Mouse (Mus musculus) liver, embryonic 14.5 days (tissue): ENCODE results near the gene Mef2a. TPM values are rescaled to one million over a fixed set of nuclear protein-coding genes. Genes with fewer than 3 reads are reported as not detected.

Experiments
- ATAC-seq: fragments of 200-750 bp; cut with Nextera tagmentation; 2 replicates; pipeline ENCODE4 v1.8.0; 2017; ENCODE audit warnings: moderate number of reproducible peaks, mild to moderate bottlenecking, moderate library complexity; ENCODE audit not compliant: insufficient read depth
- DNase-seq, 3 experiments: peaks; one replicate each; pipeline ENCODE4 v3.0.0-alpha.2; 2012 to 2013; ENCODE audit warnings: low read depth in 3 of 3, low spot score in 3 of 3
- H3K27ac ChIP-seq: fragments of 300-500 bp; sonication (generic); 2 replicates; pipeline ENCODE4 v1.5.1; 2014; ENCODE audit warnings: moderate library complexity, mild to moderate bottlenecking, control low read depth, inconsistent platforms
- H3K27me3 ChIP-seq: fragments of 300-500 bp; sonication (generic); 2 replicates; pipeline ENCODE4 v1.6.1; 2014; ENCODE audit warnings: mild to moderate bottlenecking, low read length, moderate library complexity; ENCODE audit not compliant: control insufficient read depth, insufficient read depth
- H3K36me3 ChIP-seq: fragments of 300-500 bp; sonication (generic); replicated peaks from 2 replicates; pipeline ENCODE4 v1.6.1; 2014; ENCODE audit warnings: low read depth; ENCODE audit not compliant: control insufficient read depth, insufficient read depth
- H3K4me1 ChIP-seq, 2 experiments: fragments of 200-500 bp in 1 of 2; fragments of 300-500 bp in 1 of 2; sonication (generic) in 1 of 2; replicated peaks; 2 replicates each; pipeline ENCODE4 v1.6.1; 2012 to 2014; ENCODE audit warnings: antibody characterized with exemption in 1 of 2, inconsistent platforms in 1 of 2, low read length in 1 of 2; ENCODE audit not compliant: control insufficient read depth in 2 of 2, insufficient read depth in 2 of 2
- H3K4me2 ChIP-seq: fragments of 300-500 bp; sonication (generic); 2 replicates; pipeline ENCODE4 v1.6.1; 2014; ENCODE audit warnings: low read depth, mild to moderate bottlenecking, control low read depth, moderate library complexity
- H3K4me3 ChIP-seq, 2 experiments: fragments of 200-500 bp in 1 of 2; fragments of 300-500 bp in 1 of 2; sonication (generic) in 1 of 2; 2 replicates each; pipeline ENCODE4 v1.5.1; 2012 to 2014; ENCODE audit warnings: low read depth in 2 of 2, low read length in 2 of 2, mild to moderate bottlenecking in 2 of 2, control low read depth in 1 of 2, inconsistent platforms in 1 of 2, moderate library complexity in 1 of 2; ENCODE audit not compliant: insufficient read depth in 1 of 2
- H3K9ac ChIP-seq: fragments of 300-500 bp; sonication (generic); replicated peaks from 2 replicates; pipeline ENCODE4 v1.6.1; 2014; ENCODE audit warnings: mild to moderate bottlenecking, control low read depth, moderate library complexity
- H3K9me3 ChIP-seq: fragments of 300-500 bp; sonication (generic); 2 replicates; pipeline ENCODE4 v1.6.1; 2016; ENCODE audit warnings: low read length, mixed read lengths; ENCODE audit not compliant: control insufficient read depth
- CTCF ChIP-seq: IDR thresholded peaks from 2 replicates; pipeline ENCODE4 v1.5.1; 2016; ENCODE audit warnings: antibody characterized with exemption, low read depth, control low read depth
- EP300 ChIP-seq: IDR thresholded peaks from 2 replicates; pipeline ENCODE4 v1.6.1; 2016; ENCODE audit warnings: antibody characterized with exemption, low read depth
- WGBS: fragments of 180-500 bp; shearing (Covaris S2); extraction: QIAGEN DNeasy Blood & Tissue Kit; methylation state at CpG from one replicate; pipeline ENCODE4 v1.1.7; 2014; ENCODE audit not compliant: insufficient replicate concordance; 5-methylcytosine and 5-hydroxymethylcytosine counted together
- polyA plus RNA-seq, 2 experiments: library from polyadenylated mRNA; depleted of rRNA in 1 of 2; stranded (reverse) in 1 of 2; unstranded in 1 of 2; fragments of >200 nt; fragmentation: Nextera tagmentation in 1 of 2; extraction: Ambion mirVana in 1 of 2; gene quantifications; 2 replicates each; pipeline versions ENCODE4 v1.2.1 to v1.2.3; 2012 to 2014

Mef2a gene
- polyA plus RNA-seq, 2 experiments = 5.2 to 8.6 TPM

DNA sequence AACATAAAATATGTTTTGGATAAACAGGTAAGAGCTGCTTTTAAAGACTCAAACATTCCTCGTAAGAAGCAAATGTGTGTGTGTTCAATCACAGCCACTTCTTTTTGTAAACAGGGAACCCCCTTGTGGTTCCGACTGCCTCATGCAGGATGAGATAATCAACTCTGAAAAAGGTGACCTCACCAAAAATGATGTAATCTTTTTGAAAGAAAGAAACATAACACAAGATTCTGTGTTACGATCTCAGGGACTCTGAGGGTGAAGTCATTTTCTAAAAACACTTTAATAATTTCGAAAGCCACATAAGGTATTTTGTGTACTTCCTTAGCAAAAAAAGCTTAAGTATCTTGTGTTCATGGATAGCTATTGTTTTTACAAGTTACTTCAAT, 128.8 kb downstream of the Mef2a start:
- 50% methylated on average over 4 of the region's 4 CpGs for WGBS
- peak in 1 of 3 experiments; percentile 17 for DNase-seq
- Histone ChIP-seq H3K4me3 (no peak overlapping the region), H3K9ac (no peak overlapping the region), H3K4me2 (no peak overlapping the region), H3K27ac (no peak overlapping the region), H3K9me3 (no peaks in the 10 kb centered on the region), H3K27me3 (no peaks in the 10 kb centered on the region), H3K4me1 (peaks cover 0 to 5% of the 10 kb centered on the region in 2 experiments; a peak in 1 of 4 replicates), H3K36me3 (no peaks in the 10 kb centered on the region)
- ATAC-seq = no peak
- TF ChIP-seq EP300 (no peak), CTCF (no peak)

DNA sequence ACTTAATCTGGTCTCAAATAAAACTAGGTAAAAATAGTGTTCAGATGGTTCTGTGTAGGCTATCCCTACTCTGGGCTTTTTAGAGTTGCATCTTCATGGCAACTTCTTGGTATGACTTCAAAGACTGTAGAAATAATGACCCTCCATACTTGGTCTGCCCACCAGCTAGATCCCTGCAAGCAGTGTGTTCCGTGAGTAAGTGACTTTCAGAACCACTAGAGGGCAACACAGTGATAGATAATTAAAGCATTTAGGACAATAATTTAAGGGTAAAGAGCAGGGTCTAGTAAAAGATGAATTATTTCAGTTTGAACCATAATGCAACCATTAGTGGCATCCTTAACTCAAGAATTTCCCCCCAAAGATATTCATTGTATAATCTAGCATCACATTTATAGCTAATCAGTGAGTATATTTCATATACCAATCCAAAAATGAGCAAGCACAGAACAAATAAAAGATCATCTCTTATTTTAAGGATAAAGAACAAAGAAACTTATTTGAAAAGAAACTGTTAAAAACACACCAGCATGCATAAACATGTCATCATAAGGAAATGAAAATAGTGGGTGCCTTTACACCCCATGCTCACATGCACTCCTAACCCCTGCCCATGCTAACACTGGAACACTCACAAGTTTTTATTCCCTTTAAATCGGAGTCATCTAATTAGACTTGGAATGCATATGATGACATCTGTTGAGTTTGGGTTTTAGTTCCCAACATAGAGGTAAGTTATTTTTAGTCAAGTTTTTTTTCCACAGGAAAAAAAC, 129.4 kb downstream of the Mef2a start:
- ATAC-seq = no peak
- no peak overlapping the region for H3K4me2 ChIP-seq
- H3K27me3 ChIP-seq = no peaks in the 10 kb centered on the region
- H3K4me1 ChIP-seq = peaks cover 0 to 5% of the 10 kb centered on the region in 2 experiments; a peak in 1 of 4 replicates
- no peak overlapping the region for H3K9ac ChIP-seq
- TF ChIP-seq CTCF = peak; percentile 52
- no peak for TF ChIP-seq EP300
- no peak overlapping the region for H3K27ac ChIP-seq
- WGBS = 55% methylated on average over 2 of the region's 2 CpGs
- DNase-seq = no peak
- H3K4me3 ChIP-seq = no peak overlapping the region
- H3K9me3 ChIP-seq = no peaks in the 10 kb centered on the region
- no peaks in the 10 kb centered on the region for H3K36me3 ChIP-seq

GRCm38 (mm10) chr7:67241969-67242368, 130.7 kb downstream of the Mef2a start:
- DNase-seq (no peak), ATAC-seq (no peak)
- Histone ChIP-seq H3K4me1 (0 out of 4 replicates have a peak, but pooled peaks cover 0 to 3% of the 10 kb centered on the region in 2 experiments), H3K9ac (no peak overlapping the region), H3K36me3 (peaks cover 2% of the 10 kb centered on the region), H3K27ac (no peak overlapping the region), H3K4me2 (no peak overlapping the region), H3K9me3 (no peaks in the 10 kb centered on the region), H3K4me3 (no peak overlapping the region), H3K27me3 (no peaks in the 10 kb centered on the region)
- no peak for TF ChIP-seq EP300
- TF ChIP-seq CTCF = no peak
- WGBS = 76% methylated on average over 3 of the region's 3 CpGs

GRCm38 (mm10) chr7:67237752-67238151, 134.9 kb downstream of the Mef2a start:
- ATAC-seq (no peak), DNase-seq (no peak)
- H3K4me1 ChIP-seq = no peaks in the 10 kb centered on the region
- H3K27me3 ChIP-seq = no peaks in the 10 kb centered on the region
- TF ChIP-seq EP300 = no peak
- no peak for TF ChIP-seq CTCF
- WGBS = 62% methylated on average over 2 of the region's 2 CpGs
- no peak overlapping the region for H3K9ac ChIP-seq
- no peak overlapping the region for H3K4me2 ChIP-seq
- H3K27ac ChIP-seq = no peak overlapping the region
- H3K36me3 ChIP-seq = peaks cover 2% of the 10 kb centered on the region
- H3K4me3 ChIP-seq = no peak overlapping the region
- no peaks in the 10 kb centered on the region for H3K9me3 ChIP-seq

GRCm38 (mm10) chr7:67236351-67236750, 136.3 kb downstream of the Mef2a start:
- Histone ChIP-seq H3K27ac (no peak overlapping the region), H3K27me3 (no peaks in the 10 kb centered on the region), H3K9ac (no peak overlapping the region), H3K9me3 (no peaks in the 10 kb centered on the region), H3K4me3 (no peak overlapping the region), H3K4me2 (no peak overlapping the region), H3K36me3 (peaks cover 2% of the 10 kb centered on the region), H3K4me1 (no peaks in the 10 kb centered on the region)
- ATAC-seq = no peak
- WGBS = 68% methylated on average over 2 of the region's 2 CpGs
- no peak for DNase-seq
- TF ChIP-seq EP300 (no peak), CTCF (no peak)
